Mouse (Mus musculus) midbrain, embryonic 10.5 days (tissue): Measurements from ENCODE around the gene Anapc11. TPM values are rescaled to one million over a fixed set of nuclear protein-coding genes. Genes with fewer than 3 reads are reported as not detected.
A peak's percentile ranks its signal among the peaks of the same experiment; 100 is the strongest.

Experiments used
- DNase-seq: peaks from one replicate; pipeline ENCODE4 v3.0.0-alpha.2; 2017; ENCODE audit warnings: low spot score
- H3K27ac ChIP-seq: fragments of 300-500 bp; sonication (generic); replicated peaks from 2 replicates; pipeline ENCODE4 v1.5.1; 2016; ENCODE audit warnings: mild to moderate bottlenecking
- H3K27me3 ChIP-seq: fragments of 300-500 bp; sonication (generic); 2 replicates; pipeline ENCODE4 v1.6.1; 2016; ENCODE audit warnings: low read depth, mild to moderate bottlenecking; ENCODE audit not compliant: poor library complexity, severe bottlenecking
- H3K36me3 ChIP-seq: fragments of 300-500 bp; sonication (generic); 2 replicates; pipeline ENCODE4 v1.6.1; 2016; ENCODE audit warnings: mild to moderate bottlenecking, moderate library complexity
- H3K4me1 ChIP-seq: fragments of 300-500 bp; sonication (generic); 2 replicates; pipeline ENCODE4 v1.6.1; 2016
- H3K4me3 ChIP-seq: fragments of 300-500 bp; sonication (generic); 2 replicates; pipeline ENCODE4 v1.5.1; 2016; ENCODE audit warnings: mild to moderate bottlenecking, moderate library complexity
- H3K9me3 ChIP-seq: fragments of 300-500 bp; sonication (generic); replicated peaks from 2 replicates; pipeline ENCODE4 v1.6.1; 2016; ENCODE audit warnings: mild to moderate bottlenecking
- WGBS: fragments of 180-500 bp; shearing (Covaris S2); methylation state at CpG from one replicate; pipeline ENCODE4 v1.1.7; 2016; 5-methylcytosine and 5-hydroxymethylcytosine counted together
- polyA plus RNA-seq: library from polyadenylated mRNA; unstranded; fragments of >200 nt; fragmentation: Nextera tagmentation; extraction: Ambion mirVana; gene quantifications from 2 replicates; pipeline ENCODE4 v1.2.1, GENCODE M21; 2016

The Anapc11 gene
- polyA plus RNA-seq, 1 experiment from 2014 or later, result 231 TPM

- Histone ChIP-seq H3K27ac (no peak overlapping the region), H3K4me1 (no peaks in the 10 kb centered on the region), H3K36me3 (peaks cover 99% of the 10 kb centered on the region), H3K4me3 (no peak overlapping the region), H3K27me3 (no peaks in the 10 kb centered on the region), H3K9me3 (no peaks in the 10 kb centered on the region; the same call in 1 of the 2 replicates)
- DNase-seq, result no peak
- whole genome bisulfite sequencing, result 93% methylated on average over 9 of the region's 9 CpGs
These were observed 33.1 kb upstream of the Anapc11 start for GRCm38 (mm10) chr11:120565114-120565513.

- Histone ChIP-seq H3K9me3 (no peaks in the 10 kb centered on the region), H3K27ac (no peak overlapping the region), H3K4me3 (no peak overlapping the region), H3K4me1 (peaks cover 14% of the 10 kb centered on the region), H3K36me3 (peaks cover 84% of the 10 kb centered on the region), H3K27me3 (no peaks in the 10 kb centered on the region)
- DNase-seq, result no peak
- WGBS, result 97% methylated on average over 6 of the region's 6 CpGs
These were observed 29.9 kb upstream of the Anapc11 start for GRCm38 (mm10) chr11:120568324-120568723.

DNA sequence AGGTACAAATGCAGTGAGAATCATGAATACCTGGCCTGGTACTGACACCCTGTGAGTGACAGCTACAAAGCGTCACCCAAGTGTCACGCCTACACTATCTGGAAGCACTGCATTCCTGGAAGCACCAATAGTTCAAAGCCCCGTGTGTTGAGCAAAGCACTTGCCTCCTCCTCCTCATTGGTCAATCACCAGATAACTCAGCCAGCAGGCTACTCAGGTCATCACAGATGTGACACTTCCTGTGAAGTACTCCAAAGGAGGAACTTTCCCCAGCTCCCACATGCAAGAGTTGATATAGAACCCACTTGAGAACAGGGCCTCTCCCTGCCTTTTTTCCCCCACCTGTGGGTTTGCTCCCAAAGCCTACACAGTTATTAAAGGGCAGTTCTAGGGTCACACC lies 27.1 kb upstream of the Anapc11 start:
- Histone ChIP-seq H3K9me3 (no peaks in the 10 kb centered on the region), H3K4me3 (peak overlapping the region; percentile 87), H3K27me3 (no peaks in the 10 kb centered on the region), H3K36me3 (peaks cover 56% of the 10 kb centered on the region), H3K4me1 (peaks cover 26% of the 10 kb centered on the region), H3K27ac (no peak overlapping the region)
- 90% methylated on average over 3 of the region's 3 CpGs for WGBS
- DNase-seq, result no peak

DNA sequence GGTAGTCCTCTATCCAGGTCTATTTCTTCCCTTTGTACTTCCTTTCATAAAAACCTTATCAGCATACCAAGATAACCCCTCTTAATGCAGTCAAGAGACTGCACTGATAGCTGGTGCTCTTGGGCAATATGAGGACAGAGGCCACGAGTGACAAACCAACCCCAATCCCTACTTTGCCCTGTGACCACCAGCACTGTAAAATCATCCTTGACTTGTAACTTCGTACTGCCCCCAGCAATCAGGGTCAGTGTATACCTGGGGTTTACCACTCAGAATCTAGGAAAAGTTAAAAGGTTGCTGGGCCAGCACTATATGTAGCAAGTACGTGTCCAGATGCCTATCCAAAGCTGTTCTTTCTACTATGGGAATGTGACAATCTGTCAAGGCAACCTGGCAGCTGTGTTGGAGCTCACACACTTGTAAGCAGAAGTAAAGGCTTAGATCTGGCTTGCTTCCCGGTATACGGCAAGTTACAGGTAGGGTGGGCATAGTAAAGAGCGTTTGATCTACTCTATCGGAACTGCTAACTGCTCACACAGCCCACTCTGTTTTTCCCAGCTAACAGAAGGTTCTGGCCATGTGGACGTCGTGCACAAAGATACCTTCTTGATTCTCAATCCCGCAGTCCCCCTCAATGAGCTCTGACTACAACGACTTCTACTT lies 26.3 kb upstream of the Anapc11 start:
- H3K27me3 ChIP-seq, result no peaks in the 10 kb centered on the region
- H3K9me3 ChIP-seq, result no peaks in the 10 kb centered on the region
- peaks cover 54% of the 10 kb centered on the region for H3K36me3 ChIP-seq
- peak overlapping the region; percentile 97 for H3K27ac ChIP-seq
- H3K4me1 ChIP-seq, result peaks cover 26% of the 10 kb centered on the region
- no peak for DNase-seq
- H3K4me3 ChIP-seq, result peak overlapping the region; percentile 87
- WGBS, result 19% methylated on average over 11 of the region's 11 CpGs

GRCm38 (mm10) chr11:120572417-120572751 lies 25.8 kb upstream of the Anapc11 start:
- peaks cover 54% of the 10 kb centered on the region for H3K36me3 ChIP-seq

DNA sequence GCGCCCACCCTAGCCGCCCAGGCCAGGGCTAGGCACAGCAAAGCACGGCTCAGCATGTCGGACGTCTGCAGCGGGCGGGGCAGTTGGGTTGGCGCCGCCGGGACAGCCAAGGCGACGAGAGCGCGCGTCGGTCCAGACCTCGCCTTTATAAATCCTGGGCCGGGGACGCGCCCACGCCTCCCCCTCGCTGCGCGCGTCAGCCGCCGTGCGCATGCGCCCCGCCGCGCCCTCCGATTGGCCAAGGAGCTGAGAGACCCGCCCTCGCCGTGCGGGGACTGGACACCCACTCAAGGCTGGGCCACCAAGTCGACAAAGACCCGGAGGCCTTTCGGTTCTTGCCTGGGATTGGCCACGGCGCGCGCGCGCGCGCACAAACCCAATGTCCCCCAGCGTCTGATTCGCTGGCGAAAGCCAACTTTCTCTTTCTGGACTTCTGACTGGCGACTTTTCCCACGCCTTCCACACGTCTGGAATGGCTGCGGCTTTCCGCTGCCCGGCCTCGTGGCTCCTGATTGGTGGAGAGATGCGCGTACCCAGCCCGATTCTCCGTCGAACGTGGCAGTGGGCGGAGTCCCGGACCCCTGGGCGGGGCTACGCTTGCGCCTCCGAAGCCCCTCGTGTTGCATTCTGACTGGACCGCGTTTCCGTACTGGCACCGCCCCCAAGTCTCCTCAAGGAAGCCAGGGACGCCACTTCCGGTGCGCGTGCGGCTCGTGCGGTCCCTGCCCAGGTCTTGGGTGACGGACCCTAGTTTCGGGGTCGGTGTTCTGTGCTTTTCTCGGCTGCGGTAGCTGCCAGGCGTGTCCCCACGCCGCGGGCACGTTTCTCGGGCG lies 25.3 kb upstream of the Anapc11 start, which contains the start of gene P4hb:
Gene P4hb, minus strand, starts transcription at position 502 of the 833 bp plus-strand sequence.
- WGBS, result under 1% methylated on average over 94 of the region's 94 CpGs
- H3K9me3 ChIP-seq, result no peaks in the 10 kb centered on the region
- peaks cover 26% of the 10 kb centered on the region for H3K4me1 ChIP-seq
- peaks cover 54% of the 10 kb centered on the region for H3K36me3 ChIP-seq
- peak; percentile 100 for DNase-seq
- peak within 1 kb of the TSS; percentile 87 for H3K4me3 ChIP-seq
- H3K27ac ChIP-seq, result peak within 1 kb of the TSS; percentile 97
- no peaks in the 10 kb centered on the region for H3K27me3 ChIP-seq

More at GRCm38 (mm10) chr11:120572417-120572751, 25.8 kb upstream of the Anapc11 start:
- Histone ChIP-seq H3K4me3 (peak overlapping the region; percentile 87), H3K27ac (peak overlapping the region; percentile 97), H3K9me3 (no peaks in the 10 kb centered on the region), H3K4me1 (peaks cover 26% of the 10 kb centered on the region), H3K27me3 (no peaks in the 10 kb centered on the region)
- DNase-seq, result no peak
- 0% methylated on average over 24 of the region's 24 CpGs for WGBS

GRCm38 (mm10) chr11:120573585-120574277 lies 24.5 kb upstream of the Anapc11 start:
- H3K4me1 ChIP-seq, result peaks cover 34% of the 10 kb centered on the region
- no peaks in the 10 kb centered on the region for H3K9me3 ChIP-seq
- no peak for DNase-seq
- H3K27ac ChIP-seq, result peak overlapping the region; percentile 97
- H3K4me3 ChIP-seq, result peak overlapping the region; percentile 87
- WGBS, result 1% methylated on average over 23 of the region's 23 CpGs
- H3K27me3 ChIP-seq, result no peaks in the 10 kb centered on the region
- peaks cover 54% of the 10 kb centered on the region for H3K36me3 ChIP-seq

GRCm38 (mm10) chr11:120574278-120574600 lies 24.0 kb upstream of the Anapc11 start:
- Histone ChIP-seq H3K36me3 (peaks cover 55% of the 10 kb centered on the region), H3K4me1 (peaks cover 39% of the 10 kb centered on the region), H3K27me3 (no peaks in the 10 kb centered on the region), H3K27ac (peak overlapping the region; percentile 97), H3K4me3 (peak overlapping the region; percentile 87), H3K9me3 (no peaks in the 10 kb centered on the region)
- DNase-seq, result no peak
- WGBS, result 59% methylated on average over 5 of the region's 5 CpGs

DNA sequence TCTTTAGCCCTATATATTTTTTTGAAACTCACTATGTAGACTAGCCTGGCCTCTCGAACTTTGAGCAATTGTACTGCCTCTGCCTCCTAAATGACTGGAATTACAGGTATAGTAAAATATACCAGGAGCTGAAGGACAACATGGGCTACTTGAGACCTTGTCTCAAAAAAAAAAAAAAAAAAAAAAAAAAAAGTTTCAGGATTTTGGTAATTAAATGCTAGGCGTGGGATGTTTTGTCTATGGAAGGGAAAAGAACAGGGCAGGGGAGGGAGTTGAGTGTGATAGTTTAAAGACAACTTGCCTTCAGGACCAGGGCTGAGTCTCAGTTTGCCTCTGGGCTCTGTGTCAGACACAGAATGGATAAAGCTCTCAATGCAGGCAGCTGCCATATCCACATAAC lies 23.2 kb upstream of the Anapc11 start:
- Histone ChIP-seq H3K27ac (no peak overlapping the region), H3K4me1 (peaks cover 47% of the 10 kb centered on the region), H3K4me3 (peak overlapping the region; percentile 87; the same call in 1 of the 2 replicates), H3K27me3 (no peaks in the 10 kb centered on the region), H3K9me3 (no peaks in the 10 kb centered on the region), H3K36me3 (peaks cover 55% of the 10 kb centered on the region)
- no peak for DNase-seq
- 88% methylated on average over 2 of the region's 2 CpGs for WGBS

GRCm38 (mm10) chr11:120575940-120576339 lies 22.3 kb upstream of the Anapc11 start:
- DNase-seq, result no peak
- Histone ChIP-seq H3K36me3 (peaks cover 49% of the 10 kb centered on the region), H3K27me3 (no peaks in the 10 kb centered on the region), H3K4me3 (no peak overlapping the region), H3K4me1 (peaks cover 53% of the 10 kb centered on the region), H3K9me3 (no peaks in the 10 kb centered on the region), H3K27ac (no peak overlapping the region)

DNA sequence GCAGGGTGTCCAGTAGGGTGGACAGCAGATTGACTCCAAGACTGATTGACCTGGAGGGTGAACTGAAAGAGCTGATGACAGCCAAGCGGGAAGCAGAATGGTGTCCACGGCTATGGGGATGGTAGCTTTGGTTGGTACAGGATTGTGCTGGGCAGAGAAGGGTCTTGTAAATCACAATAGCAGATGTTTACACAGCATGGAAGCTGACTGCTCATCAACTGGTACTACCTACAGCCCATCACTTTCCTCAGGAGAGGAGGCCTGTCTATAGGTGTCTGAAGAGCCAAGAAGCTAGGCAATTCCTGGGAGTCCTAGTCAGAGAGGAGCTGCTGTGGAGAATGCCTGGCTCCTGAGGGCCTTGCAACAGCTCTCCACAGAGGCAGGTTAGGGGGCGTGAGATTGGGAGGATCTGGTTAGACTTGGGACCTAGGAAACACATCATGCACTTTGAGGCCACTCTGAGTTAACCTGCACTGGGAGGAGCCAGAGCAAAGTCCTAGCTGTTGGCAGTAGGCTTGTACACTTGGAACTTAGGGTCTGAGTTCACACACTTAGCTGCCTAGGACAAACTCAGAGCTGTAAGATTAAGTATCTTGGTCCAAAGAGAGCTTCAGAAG lies 21.7 kb upstream of the Anapc11 start:
- no peaks in the 10 kb centered on the region for H3K27me3 ChIP-seq
- no peak overlapping the region for H3K27ac ChIP-seq
- no peak overlapping the region for H3K4me3 ChIP-seq
- peaks cover 48% of the 10 kb centered on the region for H3K4me1 ChIP-seq
- no peaks in the 10 kb centered on the region for H3K9me3 ChIP-seq
- H3K36me3 ChIP-seq, result peaks cover 44% of the 10 kb centered on the region
- 90% methylated on average over 3 of the region's 3 CpGs for whole genome bisulfite sequencing
- no peak for DNase-seq

DNA sequence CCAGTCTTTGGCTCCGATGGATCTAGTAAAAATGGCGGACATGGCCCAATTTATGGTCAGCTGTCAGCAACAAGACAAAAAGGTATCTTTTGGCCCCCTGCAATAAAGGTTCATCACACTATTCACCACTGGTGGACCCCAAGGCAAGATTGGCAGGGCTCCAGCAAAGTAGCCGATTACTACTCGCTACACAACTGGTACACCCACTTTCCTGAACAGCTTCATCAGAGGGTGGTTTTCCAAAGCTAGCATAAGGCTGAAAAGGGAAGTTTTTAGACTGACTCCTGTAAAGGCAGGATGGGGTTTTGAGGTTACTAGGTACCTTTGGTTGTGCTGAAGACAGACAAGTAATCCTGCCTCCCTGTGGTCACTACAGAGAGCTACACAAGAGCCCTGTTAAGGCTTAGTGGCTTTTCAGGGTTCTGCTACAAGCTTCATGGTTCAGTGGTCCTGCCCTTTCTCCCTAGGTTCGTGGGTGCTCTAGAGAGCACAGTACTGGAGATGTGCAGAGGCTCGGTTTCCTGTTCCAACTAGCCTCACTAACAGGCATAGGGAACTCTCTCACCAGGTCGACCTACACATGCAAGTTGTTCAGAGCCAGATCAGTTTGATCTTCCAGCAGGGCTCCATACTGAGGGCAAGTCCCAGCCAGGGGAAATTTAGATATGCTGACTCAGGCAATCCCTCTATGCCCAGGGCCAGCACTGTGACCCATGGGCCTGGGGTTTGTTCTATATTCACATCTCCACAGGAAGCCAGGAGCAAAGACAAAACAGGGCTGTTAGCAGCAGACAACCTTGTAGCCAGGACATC lies 20.8 kb upstream of the Anapc11 start:
- 84% methylated on average over 7 of the region's 7 CpGs for WGBS

More for the DNA sequence above, 20.8 kb upstream of the Anapc11 start:
- Histone ChIP-seq H3K36me3 (peaks cover 41% of the 10 kb centered on the region), H3K27ac (no peak overlapping the region), H3K9me3 (no peaks in the 10 kb centered on the region), H3K27me3 (no peaks in the 10 kb centered on the region), H3K4me1 (peaks cover 50% of the 10 kb centered on the region), H3K4me3 (peak overlapping the region; percentile 18; the same call in 1 of the 2 replicates)
- no peak for DNase-seq
